Mouse (Mus musculus) 3134 (cell line): Measurements from ENCODE around the gene Cdc34.

ENCODE experiments used
- DNase-seq: peaks from one replicate; pipeline ENCODE4 v3.0.0-alpha.2; 2011; ENCODE audit warnings: low spot score; ENCODE audit not compliant: insufficient read length; ENCODE audit errors: extremely low read depth

The Cdc34 gene

GRCm38 (mm10) chr10:79670071-79670888, 11.7 kb upstream of the Cdc34 start:
- no peak for DNase-seq

GRCm38 (mm10) chr10:79671396-79672087, 10.5 kb upstream of the Cdc34 start:
- no peak for DNase-seq

GRCm38 (mm10) chr10:79672088-79672455, 9.9 kb upstream of the Cdc34 start:
- no peak for DNase-seq

- no peak for DNase-seq
Measured at GRCm38 (mm10) chr10:79673054-79673453, 8.9 kb upstream of the Cdc34 start.

- DNase-seq: no peak
Measured at GRCm38 (mm10) chr10:79675346-79676035, 6.5 kb upstream of the Cdc34 start.

GRCm38 (mm10) chr10:79680606-79681495, 1.1 kb upstream of the Cdc34 start:
- DNase-seq: no peak

- DNase-seq: peak; percentile 58
Measured at GRCm38 (mm10) chr10:79682551-79682915, 538 bp downstream of the Cdc34 start.

- peak; percentile 75 for DNase-seq
Measured at GRCm38 (mm10) chr10:79682916-79683582, 1.1 kb downstream of the Cdc34 start.

- peak; percentile 70 for DNase-seq
Measured at GRCm38 (mm10) chr10:79683726-79684640, 2.0 kb downstream of the Cdc34 start.

GRCm38 (mm10) chr10:79684770-79685600, 3.0 kb downstream of the Cdc34 start:
- DNase-seq: no peak

GRCm38 (mm10) chr10:79686219-79686618, 4.2 kb downstream of the Cdc34 start:
- DNase-seq: no peak

GRCm38 (mm10) chr10:79686691-79687090, 4.7 kb downstream of the Cdc34 start:
- no peak for DNase-seq

- DNase-seq: no peak
Measured at GRCm38 (mm10) chr10:79687513-79687912, 5.5 kb downstream of the Cdc34 start.

- DNase-seq: no peak
Measured at GRCm38 (mm10) chr10:79688720-79689119, 6.7 kb downstream of the Cdc34 start, which contains the start of gene Gzmm. TSS of gene Gzmm (plus strand) at chr10:79689020.

GRCm38 (mm10) chr10:79689178-79689577, 7.2 kb downstream of the Cdc34 start:
- DNase-seq: no peak

GRCm38 (mm10) chr10:79691986-79692548, 10.1 kb downstream of the Cdc34 start:
- DNase-seq: no peak

- DNase-seq: no peak
Measured at GRCm38 (mm10) chr10:79693580-79694378, 11.8 kb downstream of the Cdc34 start.
